Mouse (Mus musculus): Measurements from ENCODE around the gene Fam19a5. TPM values are rescaled to one million over a fixed set of nuclear protein-coding genes. Genes with fewer than 3 reads are reported as not detected.

Gene Fam19a5
- total and polyA plus RNA-seq, 2 experiments from 2014 or later: 31.0 to 137 TPM

- WGBS: 48% methylated on average over 8 of the region's 8 CpGs
- no peaks in the 10 kb centered on the region for H3K27me3 ChIP-seq (ENCODE audit: insufficient read depth, low read length)
- ATAC-seq (no peak), DNase-seq (ENCODE audit: low spot score) (peak; percentile 25)
- H3K9ac ChIP-seq (replicated peaks; ENCODE audit: low read length): no peak overlapping the region
- H3K4me1 ChIP-seq (ENCODE audit: insufficient read depth, low read length): peaks cover 7% of the 10 kb centered on the region
- no peak for TF ChIP-seq CTCF (IDR thresholded peaks at IDR 0.05; ENCODE audit: low read depth)
- H3K36me3 ChIP-seq (ENCODE audit: insufficient read depth, low read length): no peaks in the 10 kb centered on the region
- no peaks in the 10 kb centered on the region for H3K9me3 ChIP-seq (ENCODE audit: low read length)
- H3K27ac ChIP-seq: peak overlapping the region; percentile 41; the same call in 1 of the 2 replicates
- no peak overlapping the region for H3K4me3 ChIP-seq (ENCODE audit: low read length)
- H3K4me2 ChIP-seq (ENCODE audit: low read depth, low read length): no peak overlapping the region
Measured at GRCm38 (mm10) chr15:87712221-87712620, 168.1 kb downstream of the Fam19a5 start.

GRCm38 (mm10) chr15:87715037-87715676 lies 171.1 kb downstream of the Fam19a5 start:
- Histone ChIP-seq H3K27me3 (ENCODE audit: insufficient read depth, low read length) (no peaks in the 10 kb centered on the region), H3K4me3 (ENCODE audit: low read length) (no peak overlapping the region), H3K9ac (replicated peaks; ENCODE audit: low read length) (no peak overlapping the region), H3K27ac (peak overlapping the region; percentile 54; the same call in 1 of the 2 replicates), H3K4me2 (ENCODE audit: low read depth, low read length) (no peak overlapping the region), H3K4me1 (ENCODE audit: insufficient read depth, low read length) (peaks cover 7% of the 10 kb centered on the region), H3K9me3 (ENCODE audit: low read length) (no peaks in the 10 kb centered on the region), H3K36me3 (ENCODE audit: insufficient read depth, low read length) (no peaks in the 10 kb centered on the region)
- TF ChIP-seq CTCF (IDR thresholded peaks at IDR 0.05; ENCODE audit: low read depth): no peak
- ATAC-seq: peak; percentile 93
- WGBS: 32% methylated on average over 9 of the region's 9 CpGs
- DNase-seq (ENCODE audit: low spot score): peak; percentile 49

- Histone ChIP-seq H3K36me3 (ENCODE audit: insufficient read depth, low read length) (no peaks in the 10 kb centered on the region), H3K27me3 (ENCODE audit: insufficient read depth, low read length) (no peaks in the 10 kb centered on the region), H3K4me3 (ENCODE audit: low read length) (no peak overlapping the region), H3K4me2 (ENCODE audit: low read depth, low read length) (no peak overlapping the region), H3K4me1 (ENCODE audit: insufficient read depth, low read length) (peaks cover 7% of the 10 kb centered on the region), H3K9me3 (ENCODE audit: low read length) (no peaks in the 10 kb centered on the region), H3K9ac (replicated peaks; ENCODE audit: low read length) (no peak overlapping the region), H3K27ac (no peak overlapping the region)
- DNase-seq (ENCODE audit: low spot score) (no peak), ATAC-seq (no peak)
- no peak for TF ChIP-seq CTCF (IDR thresholded peaks at IDR 0.05; ENCODE audit: low read depth)
- 50% methylated on average over 5 of the region's 5 CpGs for WGBS
Measured at GRCm38 (mm10) chr15:87717056-87717455, 173.0 kb downstream of the Fam19a5 start.

GRCm38 (mm10) chr15:87723455-87723986 lies 179.4 kb downstream of the Fam19a5 start:
- no peak overlapping the region for H3K27ac ChIP-seq
- H3K36me3 ChIP-seq (ENCODE audit: insufficient read depth, low read length): no peaks in the 10 kb centered on the region
- no peak overlapping the region for H3K9ac ChIP-seq (replicated peaks; ENCODE audit: low read length)
- no peak for TF ChIP-seq CTCF (IDR thresholded peaks at IDR 0.05; ENCODE audit: low read depth)
- WGBS: 60% methylated on average over 5 of the region's 5 CpGs
- H3K4me1 ChIP-seq (ENCODE audit: insufficient read depth, low read length): peaks cover 5% of the 10 kb centered on the region; the same call in 1 of the 2 replicates
- DNase-seq (ENCODE audit: low spot score): no peak
- no peaks in the 10 kb centered on the region for H3K27me3 ChIP-seq (ENCODE audit: insufficient read depth, low read length)
- no peak for ATAC-seq
- no peak overlapping the region for H3K4me2 ChIP-seq (ENCODE audit: low read depth, low read length)
- H3K4me3 ChIP-seq (ENCODE audit: low read length): no peak overlapping the region
- no peaks in the 10 kb centered on the region for H3K9me3 ChIP-seq (ENCODE audit: low read length)

GRCm38 (mm10) chr15:87726657-87727236 lies 182.6 kb downstream of the Fam19a5 start:
- no peaks in the 10 kb centered on the region for H3K9me3 ChIP-seq (ENCODE audit: low read length)
- peaks cover 5% of the 10 kb centered on the region; the same call in 1 of the 2 replicates for H3K4me1 ChIP-seq (ENCODE audit: insufficient read depth, low read length)
- TF ChIP-seq CTCF (IDR thresholded peaks at IDR 0.05; ENCODE audit: low read depth): no peak
- DNase-seq (ENCODE audit: low spot score) (peak; percentile 63), ATAC-seq (peak; percentile 65)
- 39% methylated on average over 20 of the region's 20 CpGs for WGBS
- no peak overlapping the region for H3K9ac ChIP-seq (replicated peaks; ENCODE audit: low read length)
- no peaks in the 10 kb centered on the region for H3K36me3 ChIP-seq (ENCODE audit: insufficient read depth, low read length)
- no peak overlapping the region for H3K4me3 ChIP-seq (ENCODE audit: low read length)
- H3K27ac ChIP-seq: peak overlapping the region; percentile 32; the same call in 1 of the 2 replicates
- no peak overlapping the region for H3K4me2 ChIP-seq (ENCODE audit: low read depth, low read length)
- no peaks in the 10 kb centered on the region for H3K27me3 ChIP-seq (ENCODE audit: insufficient read depth, low read length)

GRCm38 (mm10) chr15:87736345-87736744 lies 192.2 kb downstream of the Fam19a5 start:
- H3K36me3 ChIP-seq (ENCODE audit: insufficient read depth, low read length): no peaks in the 10 kb centered on the region
- no peak overlapping the region for H3K4me2 ChIP-seq (ENCODE audit: low read depth, low read length)
- H3K27ac ChIP-seq: no peak overlapping the region
- DNase-seq (ENCODE audit: low spot score): no peak
- H3K9me3 ChIP-seq (ENCODE audit: low read length): no peaks in the 10 kb centered on the region
- ATAC-seq: no peak
- no peaks in the 10 kb centered on the region for H3K27me3 ChIP-seq (ENCODE audit: insufficient read depth, low read length)
- no peak for TF ChIP-seq CTCF (IDR thresholded peaks at IDR 0.05; ENCODE audit: low read depth)
- no peak overlapping the region for H3K4me3 ChIP-seq (ENCODE audit: low read length)
- no peaks in the 10 kb centered on the region for H3K4me1 ChIP-seq (ENCODE audit: insufficient read depth, low read length)
- H3K9ac ChIP-seq (replicated peaks; ENCODE audit: low read length): no peak overlapping the region
- 95% methylated on average over 4 of the region's 4 CpGs for WGBS

GRCm38 (mm10) chr15:87755482-87755881 lies 211.4 kb downstream of the Fam19a5 start:
- WGBS: 67% methylated on average over 3 of the region's 3 CpGs
- no peaks in the 10 kb centered on the region for H3K4me1 ChIP-seq (ENCODE audit: insufficient read depth, low read length)
- DNase-seq (ENCODE audit: low spot score) (no peak), ATAC-seq (peak; percentile 44; the same call in 1 of the 2 replicates)
- H3K36me3 ChIP-seq (ENCODE audit: insufficient read depth, low read length): peaks cover 3% of the 10 kb centered on the region; the same call in 1 of the 2 replicates
- H3K27ac ChIP-seq: no peak overlapping the region
- H3K9me3 ChIP-seq (ENCODE audit: low read length): no peaks in the 10 kb centered on the region
- TF ChIP-seq CTCF (IDR thresholded peaks at IDR 0.05; ENCODE audit: low read depth): no peak
- H3K4me3 ChIP-seq (ENCODE audit: low read length): no peak overlapping the region
- H3K27me3 ChIP-seq (ENCODE audit: insufficient read depth, low read length): no peaks in the 10 kb centered on the region
- H3K9ac ChIP-seq (replicated peaks; ENCODE audit: low read length): no peak overlapping the region
- H3K4me2 ChIP-seq (ENCODE audit: low read depth, low read length): no peak overlapping the region
